Mouse (Mus musculus): ENCODE measurements around the gene Fgd6.

GRCm38 (mm10) chr10:94107168-94107567 lies 71.4 kb downstream of the Fgd6 start:
- TF ChIP-seq CTCF (IDR thresholded peaks at IDR 0.05; ENCODE audit: low read depth), result no peak
- TF ChIP-seq EP300 (optimal IDR thresholded peaks at IDR 0.05), result no peak
